Mouse (Mus musculus) cerebellum, postnatal 36 days (tissue): ENCODE measurements around the gene Arhgef5.

Source experiments
- DNase-seq, 2 experiments: peaks; one replicate each; pipeline ENCODE4 v3.0.0; 2021 to 2022; ENCODE audit warnings: mixed read lengths in 2 of 2

Gene Arhgef5

DNA sequence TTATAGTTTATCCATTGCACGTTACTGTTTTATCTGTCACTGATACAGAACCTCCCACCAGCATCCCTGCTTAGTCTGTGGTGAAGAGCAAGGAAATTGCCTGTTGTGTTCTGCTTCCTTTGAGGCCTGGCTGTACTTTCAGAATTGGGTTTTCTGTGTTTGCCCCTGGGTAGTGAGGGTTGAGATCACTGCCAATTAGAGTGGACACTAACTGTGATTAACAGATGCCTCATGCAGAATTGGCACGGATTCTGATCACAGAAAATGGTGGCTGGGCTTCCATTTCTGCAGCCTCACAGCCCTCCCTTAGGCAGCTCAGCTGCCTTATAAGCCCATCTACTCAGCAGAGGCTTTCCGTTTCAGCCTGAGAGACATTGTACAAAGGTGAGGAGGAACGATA lies 68.1 kb downstream of the Arhgef5 start:
- peak; percentile 80 to 90 for DNase-seq

DNA sequence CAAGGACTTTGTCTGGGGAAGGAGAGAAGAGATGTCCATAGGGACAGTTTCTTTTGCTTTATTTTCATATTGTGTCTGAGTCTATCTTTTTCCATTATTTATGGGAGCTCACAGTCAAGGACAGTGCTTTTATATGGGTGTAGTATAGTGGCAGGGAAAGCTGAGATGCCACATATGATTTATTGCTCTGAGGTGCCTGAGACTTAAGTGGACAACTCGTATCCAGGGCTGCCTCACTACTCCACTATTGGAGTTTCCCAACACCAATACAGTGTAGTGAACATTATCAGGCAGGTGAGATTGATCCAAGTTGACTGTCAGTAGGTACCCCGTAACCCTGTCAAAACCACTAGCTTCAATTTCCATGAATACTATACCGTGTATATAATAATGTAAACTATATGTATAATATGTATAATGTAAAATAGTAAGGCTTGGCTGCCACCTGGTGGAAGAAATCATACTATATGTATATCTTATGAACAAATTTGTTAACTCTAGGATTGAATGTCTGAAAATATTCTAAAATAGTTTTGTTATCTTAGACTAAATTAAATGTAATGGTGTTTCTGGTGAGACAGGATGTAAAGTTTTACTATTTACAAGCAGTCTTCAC lies 70.3 kb downstream of the Arhgef5 start:
- peak in 1 of 2 experiments; percentile 20 for DNase-seq

DNA sequence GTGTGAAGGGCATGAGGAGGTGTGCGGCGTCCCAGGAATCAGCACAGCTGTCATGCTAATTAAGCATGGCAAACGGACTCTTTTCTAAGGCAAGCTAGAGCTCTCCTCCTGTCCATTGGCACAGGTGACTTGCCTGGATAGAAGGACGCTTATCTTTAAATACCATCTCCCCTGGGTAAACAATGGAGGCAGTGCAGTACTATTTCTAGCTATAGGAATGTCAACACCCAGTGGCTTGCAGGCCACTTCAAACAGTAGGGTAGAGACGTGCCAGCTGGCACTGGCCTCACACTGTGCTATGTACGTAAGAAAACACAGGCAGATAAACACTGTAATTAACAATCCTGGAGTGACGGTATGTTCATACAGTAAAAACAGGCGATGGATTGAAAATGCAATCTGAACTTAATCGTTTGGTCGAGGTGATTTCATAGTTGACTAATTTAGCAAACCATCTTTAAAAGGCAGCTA lies 72.1 kb downstream of the Arhgef5 start:
- DNase-seq = peak; percentile 69 to 76

DNA sequence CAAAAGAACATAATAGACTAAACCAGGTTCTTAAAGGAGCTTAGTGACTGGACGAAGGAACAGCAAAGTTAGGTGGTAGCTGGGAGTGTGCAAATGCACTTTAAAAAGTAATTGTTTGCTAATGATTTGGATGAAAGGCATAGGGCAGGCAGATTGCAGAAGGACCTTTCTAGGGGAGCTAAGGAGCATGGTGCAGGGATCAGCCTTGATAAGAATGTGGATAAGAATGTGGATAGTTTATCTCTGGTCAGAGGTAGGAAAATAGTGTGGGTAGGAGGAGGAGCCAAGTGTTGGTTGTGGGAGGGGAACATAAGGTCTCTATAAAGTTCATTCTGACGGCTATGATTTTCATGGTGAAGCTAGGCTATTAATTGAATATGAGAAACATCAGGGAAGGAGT lies 73.4 kb downstream of the Arhgef5 start:
- no peak for DNase-seq
